Mouse (Mus musculus) testis, adult 2 months (tissue): ENCODE measurements around the gene Nasp.

Experiments
- CTCF ChIP-seq: fragments of 200-500 bp; IDR thresholded peaks from 2 replicates; pipeline ENCODE4 v1.5.1; 2012; ENCODE audit warnings: low read depth, mild to moderate bottlenecking, inconsistent platforms, low read length, moderate library complexity; ENCODE audit not compliant: control insufficient read depth, insufficient read depth, insufficient replicate concordance
- POLR2A ChIP-seq: fragments of 200-500 bp; IDR thresholded peaks from 2 replicates; pipeline ENCODE4 v1.6.1; 2012; ENCODE audit warnings: low read depth, mild to moderate bottlenecking, inconsistent platforms, low read length, moderate library complexity; ENCODE audit not compliant: control insufficient read depth

GRCm38 (mm10) chr4:116655100-116655499 lies 27.4 kb upstream of the Nasp start:
- TF ChIP-seq CTCF = no peak
- no peak for TF ChIP-seq POLR2A
